In genomic region chr4:136635995-136636394, GRCm38 (mm10) we compare ENCODE assay signal across 39 mouse cellular contexts. TPM values are rescaled to one million over a fixed set of nuclear protein-coding genes. Genes with fewer than 3 reads are reported as not detected.
DNase-seq lines count a peak whose midpoint lies in the region; ATAC-seq and TF ChIP-seq lines count a peak whose summit lies in the region.
"Had no signal": no experiment of that assay in that cellular context is flagged by ENCODE, and none has a peak within 500 bp of the region (broad histone marks: within the 10 kb centered on the region; RNA-seq: fewer than 3 reads in every experiment).

No protein-coding gene starts in this region.

- 0 out of 2 replicates have a peak, but pooled peaks cover 2% of the 10 kb centered on the region for H3K4me1 ChIP-seq in intestine, postnatal 0 days (replicated peaks; ENCODE audit: control insufficient read depth, insufficient read depth, low read length)
- peaks cover 11% of the 10 kb centered on the region for H3K4me1 ChIP-seq in intestine, embryonic 16.5 days (ENCODE audit: control insufficient read depth, insufficient read depth, low read length)
- peaks cover 7% of the 10 kb centered on the region for H3K4me1 ChIP-seq in liver, postnatal 0 days (ENCODE audit: insufficient read depth)
- H3K4me1 ChIP-seq in E14TG2a.4 (replicated peaks; ENCODE audit: low read depth, low read length): peaks cover 26% of the 10 kb centered on the region

- no peak overlapping the region for H3K9ac ChIP-seq in intestine, postnatal 0 days (ENCODE audit: low read depth, low read length)
- H3K9ac ChIP-seq in intestine, embryonic 16.5 days (ENCODE audit: low read depth, low read length): no peak overlapping the region
- no peak overlapping the region for H3K9ac ChIP-seq in liver, postnatal 0 days (replicated peaks)
- H3K9ac ChIP-seq: embryonic facial prominence, embryonic 15.5 days; forebrain, embryonic 12.5 days; hindbrain, embryonic 14.5 days; liver, embryonic 15.5 days had no signal

- no peak overlapping the region for H3K4me3 ChIP-seq in intestine, postnatal 0 days (ENCODE audit: low read depth, low read length)
- H3K4me3 ChIP-seq in intestine, embryonic 16.5 days (ENCODE audit: low read length): no peak overlapping the region
- H3K4me3 ChIP-seq in liver, postnatal 0 days (ENCODE audit: low read depth, low read length): no peak overlapping the region
- H3K4me3 ChIP-seq in E14TG2a.4 (replicated peaks; ENCODE audit: low read length): no peak overlapping the region
- H3K4me3 ChIP-seq: embryonic facial prominence, embryonic 10.5 days; embryonic facial prominence, embryonic 15.5 days; forebrain, embryonic 12.5 days; liver, embryonic 15.5 days had no signal

- H3K27me3 ChIP-seq in intestine, postnatal 0 days (replicated peaks; ENCODE audit: control insufficient read depth, insufficient read depth, low read length): peaks cover 29% of the 10 kb centered on the region
- peaks cover 22% of the 10 kb centered on the region for H3K27me3 ChIP-seq in intestine, embryonic 16.5 days (replicated peaks; ENCODE audit: control insufficient read depth, insufficient read depth, low read length)
- peaks cover 23% of the 10 kb centered on the region for H3K27me3 ChIP-seq in liver, postnatal 0 days (ENCODE audit: insufficient read depth, low read length)
- H3K27me3 ChIP-seq in E14TG2a.4 (ENCODE audit: insufficient read depth, low read length): peaks cover 51% of the 10 kb centered on the region

- H3K27ac ChIP-seq in intestine, postnatal 0 days (ENCODE audit: low read depth, low read length): no peak overlapping the region
- H3K27ac ChIP-seq in intestine, embryonic 16.5 days (ENCODE audit: low read length): no peak overlapping the region
- no peak overlapping the region for H3K27ac ChIP-seq in liver, postnatal 0 days (ENCODE audit: low read depth)
- H3K27ac ChIP-seq: embryonic facial prominence, embryonic 10.5 days; embryonic facial prominence, embryonic 15.5 days; forebrain, embryonic 12.5 days; hindbrain, embryonic 14.5 days; liver, embryonic 15.5 days had no signal

- peak; percentile 44 for TF ChIP-seq CTCF in intestine, postnatal 0 days (IDR thresholded peaks at IDR 0.05; ENCODE audit: low read depth)
- TF ChIP-seq CTCF in liver, postnatal 0 days (IDR thresholded peaks at IDR 0.05; ENCODE audit: low read depth): peak; percentile 25; the same call in 1 of the 2 replicates
- peak; percentile 5; the same call in 1 of the 2 replicates for TF ChIP-seq CTCF in E14TG2a.4 (conservative IDR thresholded peaks at IDR 0.05; ENCODE audit: low read length)

- no peak overlapping the region for H3K4me2 ChIP-seq in intestine, postnatal 0 days (replicated peaks; ENCODE audit: low read depth)
- H3K4me2 ChIP-seq in intestine, embryonic 16.5 days (ENCODE audit: low read depth, low read length): no peak overlapping the region
- no peak overlapping the region for H3K4me2 ChIP-seq in liver, postnatal 0 days (ENCODE audit: low read depth, low read length)
- H3K4me2 ChIP-seq: embryonic facial prominence, embryonic 15.5 days; forebrain, embryonic 12.5 days; heart, embryonic 11.5 days; hindbrain, embryonic 14.5 days; liver, embryonic 15.5 days had no signal

- no peak for ATAC-seq in intestine, postnatal 0 days
- ATAC-seq in intestine, embryonic 16.5 days: no peak
- no peak for ATAC-seq in liver, postnatal 0 days
- ATAC-seq: inflammation-experienced regulatory T-cells, adult 6 months; Patski had no signal

- H3K9me3 ChIP-seq in intestine, postnatal 0 days (ENCODE audit: control insufficient read depth): no peaks in the 10 kb centered on the region
- H3K9me3 ChIP-seq in intestine, embryonic 16.5 days (ENCODE audit: control insufficient read depth, low read length): no peaks in the 10 kb centered on the region
- H3K9me3 ChIP-seq in liver, postnatal 0 days (ENCODE audit: low read length): no peaks in the 10 kb centered on the region
- H3K9me3 ChIP-seq in E14TG2a.4 (ENCODE audit: low read length): peaks cover 5% of the 10 kb centered on the region; the same call in 1 of the 2 replicates
- H3K9me3 ChIP-seq: embryonic facial prominence, embryonic 10.5 days; embryonic facial prominence, embryonic 15.5 days; liver, embryonic 15.5 days had no signal

- H3K36me3 ChIP-seq in intestine, postnatal 0 days (ENCODE audit: control insufficient read depth, insufficient read depth): no peaks in the 10 kb centered on the region
- H3K36me3 ChIP-seq in intestine, embryonic 16.5 days (ENCODE audit: control insufficient read depth, insufficient read depth, low read length): no peaks in the 10 kb centered on the region
- no peaks in the 10 kb centered on the region for H3K36me3 ChIP-seq in liver, postnatal 0 days (replicated peaks; ENCODE audit: insufficient read depth, low read length)
- no peaks in the 10 kb centered on the region for H3K36me3 ChIP-seq in E14TG2a.4 (ENCODE audit: insufficient read depth, low read length)
- H3K36me3 ChIP-seq: embryonic facial prominence, embryonic 10.5 days; embryonic facial prominence, embryonic 15.5 days; forebrain, embryonic 12.5 days; G1E; liver, embryonic 15.5 days had no signal

- DNase-seq in liver, postnatal 0 days: no peak
- DNase-seq in liver (no peak), R1 (ENCODE audit: low read depth, low spot score) (peak; percentile 50), adipocyte (ENCODE audit: low spot score) (no peak)
- DNase-seq in thymus, postnatal 25 days: no peak
- DNase-seq: adrenal gland, adult 2 months; adrenal gland, postnatal 36 days; B cell, adult 2 months; cerebellum, adult 2 months; cerebellum, postnatal 14 days; gastrocnemius, postnatal 25 days; heart, adult 11 months; heart, postnatal 4 days; kidney, adult 8-10 months; kidney, postnatal 10 days; layer of hippocampus, adult 9-11 months; midbrain, embryonic 14.5 days; right cerebral cortex, postnatal 25 days; spleen, adult 18-20 months; thymus, adult 2 months; thymus, postnatal 4 days had no signal

- no peak for TF ChIP-seq EP300 in liver, postnatal 0 days (IDR thresholded peaks at IDR 0.05; ENCODE audit: low read depth)

RNA-seq across cellular contexts. Expression of gene Lactbl1, which starts 13.6 kb away (rescaled TPM):
- polyA plus RNA-seq in intestine, postnatal 0 days (2015; fragmentation: Nextera tagmentation; extraction: Ambion mirVana): not detected in 2 replicates
- not detected in 2 replicates for polyA plus RNA-seq in intestine, embryonic 16.5 days (2015; fragmentation: Nextera tagmentation; extraction: Ambion mirVana)
- not detected in 2 replicates for polyA plus RNA-seq in liver, postnatal 0 days (2015; fragmentation: Nextera tagmentation; extraction: Ambion mirVana)
- polyA plus RNA-seq: adrenal gland, adult 2 months; embryonic facial prominence, embryonic 10.5 days; embryonic facial prominence, embryonic 15.5 days; heart, embryonic 11.5 days; large intestine, adult 2 months; liver, embryonic 15.5 days; lung, embryonic 16.5 days; midbrain, embryonic 14.5 days; neural tube, embryonic 11.5 days; Patski had no signal

RNA-seq across cellular contexts. Expression of gene Tex46, which starts 25.8 kb away (rescaled TPM):
- polyA plus RNA-seq in intestine, postnatal 0 days (2015; fragmentation: Nextera tagmentation; extraction: Ambion mirVana): not detected in 2 replicates
- polyA plus RNA-seq in intestine, embryonic 16.5 days (2015; fragmentation: Nextera tagmentation; extraction: Ambion mirVana): not detected in 2 replicates
- polyA plus RNA-seq in liver, postnatal 0 days (2015; fragmentation: Nextera tagmentation; extraction: Ambion mirVana): not detected in 2 replicates
- polyA plus RNA-seq: adrenal gland, adult 2 months; cerebellum, adult 2 months; cortical plate, adult 2 months; embryonic facial prominence, embryonic 10.5 days; embryonic facial prominence, embryonic 15.5 days; forebrain, embryonic 12.5 days; G1E; heart, embryonic 11.5 days; heart, embryonic 16.5 days; hindbrain, embryonic 14.5 days; inflammation-experienced regulatory T-cells, adult 6 months; large intestine, adult 2 months; limb, embryonic 14.5 days; liver, embryonic 15.5 days; lung, embryonic 16.5 days; midbrain, embryonic 14.5 days; neural tube, embryonic 11.5 days; Patski; thymus, adult 2 months had no signal

RNA-seq across cellular contexts. Expression of gene Kdm1a, which starts 33.5 kb away (rescaled TPM):
- 16.4 and 16.5 TPM in 2 replicates for polyA plus RNA-seq in intestine, postnatal 0 days (2015; fragmentation: Nextera tagmentation; extraction: Ambion mirVana)
- polyA plus RNA-seq in intestine, embryonic 16.5 days (2015; fragmentation: Nextera tagmentation; extraction: Ambion mirVana): 14.0 and 14.3 TPM in 2 replicates
- polyA plus RNA-seq in liver, postnatal 0 days (2015; fragmentation: Nextera tagmentation; extraction: Ambion mirVana): 6.3 and 6.8 TPM in 2 replicates
